Mouse (Mus musculus) frontal cortex, postnatal 14 days (tissue): ENCODE measurements around the gene 1700019D03Rik.
A peak's percentile ranks its signal among the peaks of the same experiment; 100 is the strongest.

Experiments
- DNase-seq, 2 experiments: peaks; one replicate each; pipeline ENCODE4 v3.0.0; 2022; ENCODE audit warnings: low spot score in 2 of 2

The 1700019D03Rik gene

DNA sequence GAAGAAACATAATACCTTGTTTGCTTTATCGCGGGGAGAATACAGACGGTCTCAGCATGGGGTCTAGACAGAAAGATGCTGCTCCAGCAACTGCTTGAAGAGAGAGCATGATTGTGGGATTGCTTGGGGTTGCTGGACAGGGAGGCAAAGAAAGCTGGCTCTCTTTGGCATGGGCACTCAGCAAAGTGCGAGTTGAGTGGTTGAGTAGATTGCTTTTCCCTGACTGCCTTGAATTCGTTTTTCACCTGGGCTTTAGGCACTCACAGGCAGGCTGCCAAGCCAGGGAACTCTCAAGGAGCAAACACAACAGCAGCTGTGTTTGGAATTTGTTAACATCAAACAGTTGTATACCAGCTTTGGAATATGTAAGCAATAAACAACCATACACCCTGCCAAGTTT lies at the start of gene 1700019D03Rik:
Gene 1700019D03Rik, minus strand, starts transcription at position 101 of the 400 bp plus-strand sequence.
- DNase-seq = no peak

DNA sequence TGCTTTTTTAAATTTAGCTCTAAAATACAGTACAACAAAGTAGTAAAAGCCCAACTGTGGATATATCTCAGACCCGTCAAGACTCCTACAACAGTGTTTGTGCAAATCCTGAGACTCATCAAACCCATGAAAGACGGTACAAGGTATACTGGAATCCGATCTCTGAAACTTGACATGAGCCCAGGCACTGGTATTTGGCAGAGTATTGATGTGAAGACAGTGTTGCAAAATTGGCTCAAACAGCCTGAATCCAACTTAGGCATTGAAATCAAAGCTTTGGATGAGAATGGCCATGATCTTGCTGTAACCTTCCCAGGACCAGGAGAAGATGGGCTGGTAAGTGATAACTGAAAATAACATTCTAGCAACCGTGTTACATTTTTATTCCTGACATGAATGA lies 43.9 kb upstream of the 1700019D03Rik start:
- DNase-seq = no peak

DNA sequence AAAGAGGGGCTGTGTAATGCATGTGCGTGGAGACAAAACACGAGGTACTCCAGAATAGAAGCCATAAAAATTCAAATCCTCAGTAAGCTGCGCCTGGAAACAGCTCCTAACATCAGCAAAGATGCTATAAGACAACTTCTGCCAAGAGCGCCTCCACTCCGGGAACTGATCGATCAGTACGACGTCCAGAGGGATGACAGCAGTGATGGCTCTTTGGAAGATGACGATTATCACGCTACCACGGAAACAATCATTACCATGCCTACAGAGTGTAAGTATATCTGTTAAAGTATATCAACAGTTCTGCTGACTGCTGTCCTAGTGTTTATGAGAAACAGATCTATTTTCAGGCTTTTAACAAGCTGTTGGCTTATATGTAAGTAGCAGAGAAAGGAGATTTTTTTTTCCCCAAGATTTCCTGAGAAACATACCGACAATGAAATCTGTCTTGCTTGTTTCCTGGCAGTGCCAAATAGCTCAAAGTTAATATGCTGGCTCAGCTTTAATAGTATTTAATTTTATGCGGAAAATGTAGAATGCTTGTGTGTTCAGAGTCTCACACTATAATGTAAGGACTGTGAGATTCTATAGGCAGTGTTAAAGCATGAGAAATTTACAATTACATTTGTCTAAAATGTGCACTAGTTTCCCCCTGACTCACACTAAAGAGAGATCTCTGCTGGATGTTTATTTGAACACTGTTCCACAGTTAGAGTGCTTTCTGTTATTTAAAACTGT lies 42.1 kb upstream of the 1700019D03Rik start:
- DNase-seq = peak; percentile 33 to 34

DNA sequence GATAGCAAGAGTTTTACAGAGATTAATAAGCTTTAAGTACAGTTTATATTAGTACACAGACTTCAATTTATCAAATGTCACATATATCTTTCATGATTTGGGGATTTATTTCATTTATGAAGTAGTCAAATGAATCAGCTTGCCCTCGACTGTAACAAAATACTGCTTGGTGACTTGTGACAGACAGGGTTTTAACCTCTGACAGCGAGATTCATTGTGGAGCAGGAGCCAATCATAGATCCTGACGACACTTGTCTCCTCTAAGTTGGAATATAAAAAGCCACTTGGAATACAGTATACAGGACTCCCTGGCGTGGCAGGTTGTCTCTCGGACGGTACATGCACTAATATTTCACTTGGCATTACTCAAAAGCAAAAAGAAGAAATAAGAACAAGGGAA lies 41.4 kb upstream of the 1700019D03Rik start, which contains the start of gene Mstn:
Gene Mstn, plus strand, starts transcription at position 301 of the 400 bp plus-strand sequence.
- DNase-seq = no peak

DNA sequence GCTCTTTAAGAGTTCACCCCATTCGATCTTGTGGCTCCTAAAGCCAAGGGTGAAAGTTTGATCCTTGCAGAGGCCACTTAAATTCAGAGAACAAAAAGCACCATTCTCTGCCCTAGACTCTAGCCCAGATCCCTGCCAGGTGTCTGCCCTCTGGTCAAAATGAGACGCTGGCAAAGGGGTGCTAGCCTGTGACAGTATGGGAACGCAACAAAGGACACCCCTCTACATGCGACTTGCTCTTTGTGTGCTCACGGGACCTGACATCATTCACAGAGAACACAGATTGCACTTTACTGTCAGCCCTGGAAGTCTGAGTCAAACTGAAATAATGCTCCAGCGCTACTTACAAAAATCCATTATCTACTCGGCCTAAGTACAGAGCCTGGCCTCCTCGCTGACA lies 40.5 kb upstream of the 1700019D03Rik start:
- DNase-seq = no peak

DNA sequence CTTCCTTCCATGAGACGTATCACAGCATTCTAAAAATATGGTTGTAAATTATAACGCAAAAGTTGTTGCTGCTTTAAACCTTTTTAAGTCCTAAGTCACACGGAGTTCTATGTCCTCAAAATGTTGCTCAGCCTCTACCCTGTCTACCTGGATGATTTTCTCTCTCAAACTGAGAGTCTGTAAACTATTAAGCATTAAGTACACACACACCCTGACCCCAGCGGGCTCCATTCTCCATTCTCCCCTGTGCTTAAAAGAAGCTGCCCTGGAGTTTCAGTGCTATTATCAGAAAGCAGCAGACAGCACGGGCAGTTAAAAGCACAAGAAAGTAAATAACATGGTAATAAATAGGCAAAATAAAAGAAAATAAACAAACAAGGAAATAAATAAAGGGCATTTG lies 39.1 kb upstream of the 1700019D03Rik start:
- DNase-seq = no peak

DNA sequence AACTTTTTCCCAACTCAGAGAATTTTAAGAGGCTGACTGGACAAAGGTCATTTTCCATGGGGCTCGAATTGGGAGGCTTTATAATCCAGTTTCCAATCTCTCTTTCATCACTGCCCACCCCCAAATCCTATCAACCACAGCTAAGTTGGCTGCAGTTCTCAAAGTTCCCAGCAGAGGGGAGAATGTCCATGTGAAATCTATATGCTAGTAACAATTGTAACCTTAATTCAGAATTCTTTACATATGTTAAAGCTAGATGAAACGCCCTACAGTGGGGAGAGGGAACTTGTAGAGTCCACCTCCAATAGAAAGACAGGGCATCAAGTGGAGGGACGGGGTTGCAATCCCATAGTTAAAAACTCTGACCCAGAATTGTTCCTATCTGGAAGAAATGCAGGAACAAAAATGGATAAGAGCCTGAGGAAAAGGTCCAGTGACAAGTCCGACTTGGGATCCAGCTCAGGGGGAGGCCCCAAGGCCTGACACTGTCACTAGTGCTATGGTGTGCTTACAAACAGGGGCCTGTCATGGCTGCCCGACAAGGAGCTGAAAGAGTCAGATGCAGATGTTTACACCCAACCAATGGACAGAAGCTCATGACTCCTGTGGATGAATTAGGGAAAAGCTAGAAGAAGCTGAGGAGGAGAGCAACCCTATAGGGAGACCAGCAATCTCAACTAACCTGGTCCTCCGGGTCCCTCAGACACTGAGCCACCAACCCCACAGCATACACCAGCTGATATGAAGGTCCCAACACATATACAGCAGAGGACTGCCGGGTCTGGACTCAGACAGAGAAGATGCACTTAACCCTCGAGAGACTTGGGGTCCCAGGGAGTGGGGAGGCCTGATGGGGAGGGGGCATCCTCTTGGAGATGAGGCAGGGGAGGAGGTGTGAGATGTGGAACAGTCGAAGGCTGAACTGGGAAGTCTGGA lies 33.4 kb upstream of the 1700019D03Rik start:
- peak in 1 of 2 experiments; percentile 70 for DNase-seq

DNA sequence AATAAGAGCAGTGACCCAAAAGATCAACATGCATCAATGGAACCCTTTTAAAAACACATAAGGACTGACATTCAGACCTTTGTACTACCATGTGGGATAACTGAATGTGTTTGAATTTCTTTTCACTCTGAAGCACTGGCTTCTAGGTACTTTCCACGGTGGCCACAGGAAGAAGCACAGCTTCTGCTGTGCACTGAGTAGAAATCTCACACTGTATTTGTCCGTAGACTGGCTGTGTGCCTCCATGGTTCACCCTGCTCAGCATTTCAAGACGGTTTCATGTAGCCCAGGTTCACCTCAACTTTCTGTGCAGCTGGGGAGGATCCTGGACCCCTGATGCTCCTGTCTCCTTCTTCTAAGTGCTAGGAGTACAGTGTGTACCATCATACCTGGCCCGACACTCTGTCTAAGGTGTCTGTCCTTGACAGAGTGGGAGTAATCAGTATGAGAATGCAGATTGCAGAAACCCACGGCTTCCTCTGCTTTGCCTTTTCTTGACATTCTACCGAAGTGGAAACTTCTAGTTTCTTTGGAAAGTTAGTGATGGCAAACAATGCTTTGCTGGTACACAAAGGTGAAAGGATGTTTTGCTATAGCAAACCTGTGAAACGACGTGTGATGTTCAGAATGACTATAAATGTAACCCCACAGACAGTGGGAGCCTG lies 29.9 kb upstream of the 1700019D03Rik start:
- no peak for DNase-seq

DNA sequence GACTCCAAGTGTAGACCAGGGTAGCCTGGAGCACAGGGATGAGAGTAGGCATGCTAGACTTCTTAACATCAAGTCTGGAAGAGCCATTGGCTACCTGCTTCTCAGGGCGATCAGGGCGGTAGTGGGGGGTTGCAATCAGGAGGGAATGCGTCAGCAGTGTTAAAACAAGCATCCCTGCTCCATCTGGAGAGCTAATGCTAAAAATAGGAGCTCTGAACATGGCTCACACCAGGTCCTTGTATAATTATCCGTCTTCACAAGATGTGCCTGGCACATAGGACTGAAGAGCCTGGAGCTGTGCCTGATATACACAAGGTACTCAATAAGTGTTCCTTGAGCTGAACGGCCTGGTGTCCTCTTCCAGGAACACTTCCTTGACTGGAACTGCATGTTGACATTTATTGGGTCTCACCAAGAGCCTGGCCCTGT lies 17.5 kb upstream of the 1700019D03Rik start:
- no peak for DNase-seq

DNA sequence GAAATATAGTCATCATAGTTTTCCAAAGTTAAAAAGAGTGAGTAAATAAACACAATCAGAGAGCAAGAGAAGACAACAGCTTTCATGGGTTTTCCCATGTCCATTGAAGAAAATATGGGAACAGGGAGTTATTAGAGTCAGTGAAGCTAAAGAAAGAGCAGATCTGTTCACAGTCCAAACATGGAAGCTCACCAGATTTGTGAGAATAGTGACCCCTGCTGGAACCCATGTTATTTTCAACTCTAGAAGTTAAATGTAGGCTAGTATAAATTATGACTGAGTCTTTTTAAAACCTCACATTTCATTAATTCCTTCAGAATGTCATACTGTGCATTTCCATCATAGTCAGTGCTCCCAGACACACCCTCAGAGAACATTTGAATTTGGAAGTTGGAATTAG lies 12.6 kb upstream of the 1700019D03Rik start:
- DNase-seq = no peak

DNA sequence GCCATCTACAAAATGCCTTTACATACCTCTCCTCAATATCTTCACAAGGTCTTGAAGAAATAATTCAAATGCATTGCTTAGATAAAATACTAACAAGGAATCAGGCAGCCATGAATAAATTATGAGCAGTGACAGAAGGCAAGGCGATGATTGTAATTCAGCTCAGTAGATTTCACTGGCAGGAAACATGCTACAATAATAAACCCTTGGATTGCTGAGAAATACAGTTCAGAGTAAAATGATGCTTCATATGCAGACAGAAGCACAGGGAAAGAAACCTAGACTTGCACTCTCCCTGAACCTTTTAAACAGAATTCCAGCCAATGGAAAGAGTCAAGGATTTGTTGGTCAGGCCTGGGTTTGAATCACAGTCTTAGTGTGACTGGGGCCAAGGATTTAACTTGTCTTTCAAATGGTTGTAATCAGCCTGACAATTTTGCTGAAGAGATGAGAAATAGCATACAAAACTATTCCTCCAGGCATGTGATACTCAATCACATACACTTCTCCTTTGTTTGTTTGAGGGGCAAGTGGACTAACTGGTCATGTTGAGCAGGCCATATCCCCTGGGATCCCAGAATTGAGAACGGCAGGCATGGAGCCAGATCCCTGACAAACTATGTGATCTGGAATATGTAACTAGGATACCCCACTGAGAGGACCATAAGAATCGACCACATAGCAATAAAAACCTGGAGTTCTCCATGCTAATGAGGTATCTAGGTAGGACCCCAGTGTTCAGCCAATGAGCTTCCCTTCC lies 1.1 kb downstream of the 1700019D03Rik start:
- DNase-seq = no peak

DNA sequence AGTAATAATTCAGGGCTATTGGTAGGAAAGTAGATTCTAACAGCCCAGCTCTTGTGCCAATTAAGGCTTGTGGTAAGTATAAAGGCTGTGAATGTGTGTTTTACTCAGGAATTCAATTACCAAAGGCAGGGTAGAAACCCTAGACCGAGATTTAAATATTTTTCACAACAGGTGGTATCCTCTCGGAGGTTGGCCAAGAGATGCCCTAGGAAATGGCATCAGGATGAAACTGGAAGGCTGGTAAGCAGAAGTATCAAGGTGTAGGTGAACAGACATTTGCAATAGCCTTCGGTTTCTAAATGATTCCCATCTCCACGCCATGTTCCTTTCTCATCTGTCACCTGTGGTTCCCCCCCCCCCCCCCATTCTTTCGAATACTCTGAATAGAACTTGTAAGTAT lies 4.4 kb downstream of the 1700019D03Rik start:
- no peak for DNase-seq

DNA sequence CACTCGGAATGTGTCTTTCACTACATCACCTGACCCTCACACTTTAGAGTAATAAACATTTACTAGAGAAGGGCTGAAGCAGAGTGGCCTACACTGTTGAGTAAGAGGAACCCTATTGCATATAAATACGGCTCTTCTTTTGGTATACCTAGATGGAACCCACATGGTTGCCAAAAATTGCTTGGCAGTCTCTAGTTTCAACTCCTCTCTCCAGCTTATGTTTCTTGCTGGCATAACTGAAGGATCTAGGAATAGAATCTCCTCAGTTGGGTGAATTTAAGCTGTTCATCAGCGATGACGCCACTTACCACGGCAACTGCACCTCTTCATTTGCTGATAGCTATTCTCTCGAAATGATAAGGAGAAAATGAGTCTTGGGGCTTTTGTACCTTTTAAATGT lies 5.3 kb downstream of the 1700019D03Rik start:
- no peak for DNase-seq

DNA sequence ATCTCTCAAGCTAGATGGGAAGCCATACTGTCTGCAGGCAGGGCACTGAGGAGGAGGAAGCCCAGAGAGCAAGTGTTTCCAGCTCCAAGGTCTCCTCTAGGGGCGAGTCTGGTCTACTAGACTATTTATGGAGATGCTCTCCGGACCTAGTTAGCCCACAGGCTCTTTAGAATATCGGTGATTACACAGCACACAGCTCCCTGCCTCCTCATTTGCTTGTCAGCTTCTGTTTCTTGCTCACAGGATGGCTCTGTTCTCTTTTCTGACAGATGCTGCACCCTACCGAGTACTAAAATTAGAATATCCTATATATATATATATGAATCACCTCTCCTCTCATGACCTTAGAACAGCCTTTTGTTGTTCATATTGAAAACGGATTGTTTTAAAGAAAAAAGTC lies 33.3 kb downstream of the 1700019D03Rik start:
- peak in 1 of 2 experiments; percentile 13 for DNase-seq

DNA sequence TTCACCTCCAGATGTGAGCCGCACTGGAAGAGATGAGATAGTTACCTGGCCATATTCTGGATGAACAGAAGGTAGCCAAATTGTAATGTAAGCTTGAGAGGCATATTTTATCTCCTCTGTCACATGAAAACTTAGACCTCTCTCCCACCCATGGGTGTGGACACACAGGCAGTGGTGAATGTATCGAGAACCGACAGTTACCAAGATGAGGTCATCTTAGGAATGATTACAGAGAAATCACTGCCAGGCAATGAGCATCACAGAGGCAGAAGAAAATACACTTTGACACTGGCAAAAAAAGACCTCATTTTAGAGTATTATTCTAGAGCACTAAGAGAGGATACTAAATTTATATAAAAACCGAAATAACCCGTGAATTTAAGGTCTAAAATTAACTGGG lies 46.8 kb downstream of the 1700019D03Rik start:
- DNase-seq = no peak

DNA sequence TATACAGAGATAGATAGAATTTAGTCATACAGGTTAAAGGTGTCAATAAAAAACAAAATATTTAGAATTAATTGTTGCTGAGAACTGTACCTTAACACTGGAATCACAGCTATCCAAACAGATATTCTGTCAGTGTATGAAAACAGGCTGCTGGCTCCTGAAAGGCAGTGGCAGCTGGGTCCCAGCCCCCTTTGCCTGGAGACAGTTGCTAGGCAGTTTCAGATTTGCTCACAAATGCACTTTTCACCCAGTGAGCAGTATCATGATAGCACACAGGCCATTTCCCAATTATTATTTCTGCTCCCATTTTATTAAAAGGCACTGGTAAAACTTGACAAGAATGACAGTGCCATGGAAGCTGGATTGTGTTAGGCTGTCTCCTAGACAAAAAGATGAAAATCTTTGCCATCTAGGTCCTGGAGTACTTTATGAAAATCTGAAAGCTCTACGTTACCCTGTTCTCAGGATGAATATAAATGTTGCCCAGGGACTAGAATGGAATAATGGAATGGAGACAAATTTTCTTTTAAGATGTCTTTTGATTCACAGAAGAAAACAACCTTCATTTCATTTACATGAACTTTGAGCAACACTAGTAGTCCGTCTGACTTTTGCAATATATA lies 48.0 kb downstream of the 1700019D03Rik start:
- DNase-seq = no peak

DNA sequence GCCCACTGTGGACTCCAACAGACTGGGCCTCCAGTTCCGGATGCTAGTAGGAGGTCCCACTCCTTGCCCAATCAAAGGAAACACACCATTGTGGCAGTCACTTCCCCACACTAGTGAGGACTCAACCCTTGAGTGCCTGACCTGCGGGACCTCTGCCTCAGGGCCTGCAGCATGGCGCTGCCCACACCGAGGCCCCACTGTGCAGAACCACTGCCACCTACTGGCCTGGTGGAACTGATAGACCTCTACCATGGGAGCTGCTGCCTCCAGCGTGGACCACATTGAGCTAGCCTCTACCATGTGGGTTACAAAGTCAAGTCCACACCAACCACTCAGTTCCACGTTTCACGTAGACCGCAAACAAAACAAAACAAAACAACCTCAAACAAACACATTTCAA lies 55.4 kb downstream of the 1700019D03Rik start:
- no peak for DNase-seq

DNA sequence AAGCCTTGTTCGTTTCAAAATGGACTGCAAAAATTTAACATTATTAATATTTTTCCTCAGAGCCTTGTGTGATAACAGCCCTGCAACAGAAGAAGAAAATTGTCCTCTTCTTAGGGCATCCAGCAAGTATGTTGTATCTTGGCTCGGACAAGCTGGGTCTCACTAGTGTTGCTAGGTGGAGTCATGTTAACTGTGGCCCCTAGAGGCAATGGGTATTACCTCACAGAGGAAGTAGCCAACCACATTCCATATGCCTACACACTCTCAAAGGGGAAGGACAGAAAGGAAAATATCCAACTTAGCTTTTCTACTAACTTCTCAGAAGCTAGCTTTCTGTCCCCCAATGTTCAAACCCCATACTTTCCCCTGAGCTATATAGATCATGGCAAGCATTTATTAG lies 56.9 kb downstream of the 1700019D03Rik start:
- DNase-seq = no peak

DNA sequence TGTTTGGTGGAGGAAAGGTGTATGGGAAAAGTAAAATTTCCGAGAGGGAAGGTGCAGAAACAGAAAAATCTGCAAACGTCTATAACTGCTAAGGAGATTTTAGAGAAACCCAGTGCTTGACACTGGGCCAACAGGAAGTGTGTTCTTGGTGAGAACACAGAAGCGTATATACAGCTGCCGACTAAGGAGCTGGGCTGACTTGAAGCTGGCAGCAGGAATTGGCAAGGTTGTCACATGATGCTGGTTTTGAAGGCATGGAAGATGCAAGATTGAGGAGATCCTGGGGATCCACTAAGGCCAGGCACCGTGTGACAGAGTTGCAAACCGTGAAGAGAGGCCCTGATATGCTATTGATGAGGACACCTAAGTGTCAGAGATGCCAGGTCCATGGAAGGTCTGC lies 59.8 kb downstream of the 1700019D03Rik start:
- no peak for DNase-seq

DNA sequence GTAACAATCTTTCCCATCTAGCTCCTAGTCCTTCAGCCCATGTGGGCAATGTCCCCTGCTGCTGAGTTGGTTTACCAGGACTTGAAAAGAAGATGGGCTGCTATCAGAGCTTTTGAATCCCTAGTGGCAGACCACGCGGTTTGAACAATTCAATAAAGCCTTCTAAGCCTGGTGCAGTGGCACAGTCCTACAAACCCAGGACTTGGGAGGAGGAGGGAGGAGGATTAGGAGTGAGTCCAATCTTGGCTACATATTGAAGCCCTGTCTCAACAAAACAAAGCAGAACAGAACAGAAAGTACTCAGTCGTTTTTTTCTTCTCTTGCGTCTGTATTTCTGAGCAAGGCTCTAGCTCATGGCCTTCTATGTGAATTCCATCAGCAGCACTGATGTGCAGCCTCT lies 63.2 kb downstream of the 1700019D03Rik start:
- no peak for DNase-seq

DNA sequence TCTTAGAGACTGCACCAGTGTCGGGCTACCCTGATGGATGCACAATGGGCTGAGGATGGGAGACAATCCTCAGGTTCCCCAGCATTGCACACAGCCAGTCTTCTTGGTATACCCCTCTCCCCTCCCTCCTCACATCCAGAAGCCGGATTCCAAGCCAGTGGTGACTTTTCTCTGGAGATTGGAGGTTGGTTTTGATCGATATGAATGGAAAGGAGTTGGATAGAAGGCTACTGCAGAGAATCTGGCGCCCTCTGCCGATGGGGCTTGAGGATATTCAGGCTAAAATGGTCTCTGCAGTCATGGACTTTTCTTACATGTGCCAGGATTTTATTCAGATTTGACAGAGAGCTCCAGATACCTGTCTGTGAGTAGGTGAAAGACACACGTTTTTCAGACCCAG lies 64.9 kb downstream of the 1700019D03Rik start:
- DNase-seq = no peak
